Mouse (Mus musculus) fibroblast of lung, adult 2 months (primary cell): ENCODE results near the gene Itm2b.

ENCODE experiments used
- DNase-seq: peaks from one replicate; pipeline ENCODE4 v3.0.0-alpha.2; 2011; ENCODE audit warnings: low read depth

Gene Itm2b

GRCm38 (mm10) chr14:73394263-73395006 is 9.3 kb upstream of the Itm2b start:
- DNase-seq = no peak

- DNase-seq = no peak
Observed at GRCm38 (mm10) chr14:73391457-73391856, 6.4 kb upstream of the Itm2b start.

- DNase-seq = no peak
Observed at GRCm38 (mm10) chr14:73390196-73390595, 5.1 kb upstream of the Itm2b start.

GRCm38 (mm10) chr14:73389059-73389458 is 4.0 kb upstream of the Itm2b start:
- no peak for DNase-seq

GRCm38 (mm10) chr14:73388546-73388945 is 3.5 kb upstream of the Itm2b start:
- DNase-seq = peak; percentile 97

GRCm38 (mm10) chr14:73386493-73386892 is 1.4 kb upstream of the Itm2b start:
- DNase-seq = no peak

GRCm38 (mm10) chr14:73385720-73386374 is 758 bp upstream of the Itm2b start:
- no peak for DNase-seq

- no peak for DNase-seq
Observed at GRCm38 (mm10) chr14:73384546-73384912, 560 bp downstream of the Itm2b start.

- DNase-seq = no peak
Observed at GRCm38 (mm10) chr14:73383746-73384145, 1.3 kb downstream of the Itm2b start.

GRCm38 (mm10) chr14:73382699-73383098 is 2.4 kb downstream of the Itm2b start:
- peak; percentile 57 for DNase-seq

- no peak for DNase-seq
Observed at GRCm38 (mm10) chr14:73381559-73381958, 3.5 kb downstream of the Itm2b start.

- no peak for DNase-seq
Observed at GRCm38 (mm10) chr14:73377804-73378203, 7.3 kb downstream of the Itm2b start.

GRCm38 (mm10) chr14:73376920-73377319 is 8.2 kb downstream of the Itm2b start:
- no peak for DNase-seq

GRCm38 (mm10) chr14:73375903-73376302 is 9.2 kb downstream of the Itm2b start:
- no peak for DNase-seq

GRCm38 (mm10) chr14:73375445-73375844 is 9.6 kb downstream of the Itm2b start:
- DNase-seq = no peak

- no peak for DNase-seq
Observed at GRCm38 (mm10) chr14:73374315-73374890, 10.7 kb downstream of the Itm2b start.

- no peak for DNase-seq
Observed at GRCm38 (mm10) chr14:73373606-73374005, 11.5 kb downstream of the Itm2b start.

- DNase-seq = no peak
Observed at GRCm38 (mm10) chr14:73372990-73373389, 12.1 kb downstream of the Itm2b start.

- DNase-seq = no peak
Observed at GRCm38 (mm10) chr14:73371577-73371976, 13.5 kb downstream of the Itm2b start.

GRCm38 (mm10) chr14:73370695-73371372 is 14.3 kb downstream of the Itm2b start:
- no peak for DNase-seq

- DNase-seq = no peak
Observed at GRCm38 (mm10) chr14:73370078-73370670, 14.9 kb downstream of the Itm2b start.

GRCm38 (mm10) chr14:73369634-73370033 is 15.5 kb downstream of the Itm2b start:
- no peak for DNase-seq
